Mouse (Mus musculus): Measurements from ENCODE around the gene Ptpn5. TPM values are rescaled to one million over a fixed set of nuclear protein-coding genes. Genes with fewer than 3 reads are reported as not detected.
A peak's percentile ranks its signal among the peaks of the same experiment; 100 is the strongest.

The Ptpn5 gene
- total RNA-seq, 2 experiments from 2014 or later: not detected

- DNase-seq: peak; percentile 83
These were observed 78.8 kb downstream of the Ptpn5 start for GRCm38 (mm10) chr7:47054666-47055065.

- peak; percentile 41 for DNase-seq
These were observed 80.2 kb downstream of the Ptpn5 start for GRCm38 (mm10) chr7:47053287-47053686.

- peak; percentile 82 for DNase-seq
These were observed 81.2 kb downstream of the Ptpn5 start for GRCm38 (mm10) chr7:47052276-47052675.

GRCm38 (mm10) chr7:47051404-47052151 is 81.9 kb downstream of the Ptpn5 start:
- peak; percentile 80 for DNase-seq

- DNase-seq: peak; percentile 67
These were observed 82.7 kb downstream of the Ptpn5 start for GRCm38 (mm10) chr7:47050766-47051165.

- DNase-seq: peak; percentile 96
These were observed 83.1 kb downstream of the Ptpn5 start, which contains the start of gene Tmem86a for GRCm38 (mm10) chr7:47050366-47050765. Gene Tmem86a (plus strand): TSS chr7:47050601.

GRCm38 (mm10) chr7:47042823-47043490 is 90.5 kb downstream of the Ptpn5 start:
- peak; percentile 39 for DNase-seq

GRCm38 (mm10) chr7:47042121-47042520 is 91.4 kb downstream of the Ptpn5 start:
- no peak for DNase-seq

- no peak for DNase-seq
These were observed 91.8 kb downstream of the Ptpn5 start for GRCm38 (mm10) chr7:47041706-47042105.

- no peak for DNase-seq
These were observed 98.1 kb downstream of the Ptpn5 start for GRCm38 (mm10) chr7:47035426-47035825.

GRCm38 (mm10) chr7:47034785-47035384 is 98.6 kb downstream of the Ptpn5 start:
- DNase-seq: no peak

- no peak for DNase-seq
These were observed 102.1 kb downstream of the Ptpn5 start for GRCm38 (mm10) chr7:47031371-47031770.

GRCm38 (mm10) chr7:47030517-47031193 is 102.8 kb downstream of the Ptpn5 start:
- no peak for DNase-seq

Small RNA genes lying within 50 kb of the gene (microRNA-seq; reads per million reads assigned to microRNA genes)
- 0 reads per million in 2 experiments for gene Mir7056

Other genes with a start within 250 kb of the Ptpn5 start
- gene Tsg101, start 213.7 kb downstream of the Ptpn5 start, total RNA-seq (2021): 10 to 100 TPM; 87.5 to 92.4 TPM
- 10 to 100 TPM; 14.9 to 16.8 TPM for gene Uevld, start 175.2 kb downstream of the Ptpn5 start, total RNA-seq (2021)
- not detected for gene Gm9999, start 150.1 kb downstream of the Ptpn5 start, total RNA-seq (2021)
- 10 to 100 TPM; 15.1 to 15.7 TPM for gene Spty2d1, start 125.3 kb downstream of the Ptpn5 start, total RNA-seq (2021)
- 10 to 100 TPM; 16.9 to 23.8 TPM for gene Tmem86a, start 83.1 kb downstream of the Ptpn5 start, total RNA-seq (2021)
- not detected for gene Mrgpra6, start 71.2 kb upstream of the Ptpn5 start, total RNA-seq (2021)
- not detected for gene Mrgpra9, start 119.2 kb upstream of the Ptpn5 start, total RNA-seq (2021)
- not detected for gene Mrgpra1, start 220.6 kb upstream of the Ptpn5 start, total RNA-seq (2021)

All from heart, postnatal 4 days (tissue).